Mouse (Mus musculus): ENCODE measurements at regions not wholly inside any gene's neighbourhood (a gene's known extent, or its start where the extent isn't known, plus 50 kb on each side); places are given as distances from the start of the nearest gene placed in this dataset.

DNA sequence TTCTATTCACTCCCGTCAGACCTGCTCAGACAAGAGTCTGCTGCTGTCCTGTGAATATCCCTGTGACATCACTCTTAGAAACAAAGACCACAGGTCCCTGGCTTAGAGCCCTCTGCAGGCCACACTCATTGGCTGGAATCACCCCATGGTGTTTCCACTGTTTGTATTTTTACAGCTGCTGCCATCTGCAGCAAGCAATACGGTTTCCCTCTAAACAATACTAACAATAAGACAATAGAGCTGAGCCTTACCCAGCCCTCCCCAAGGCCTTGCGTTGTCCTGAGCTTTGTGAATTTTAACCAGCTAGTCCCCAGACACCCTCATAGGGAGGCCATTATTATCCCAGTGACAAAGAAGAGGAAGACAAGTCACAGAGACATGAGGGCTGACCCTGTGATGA is 192.4 kb upstream of the Mvb12b start:
- TF ChIP-seq CTCF (IDR thresholded peaks at IDR 0.05; ENCODE audit: low read depth, low read length), result no peak
- TF ChIP-seq POLR2A (IDR thresholded peaks at IDR 0.05; ENCODE audit: borderline replicate concordance, low read depth, low read length), result no peak
